Comparison of ENCODE assay signal across 27 mouse cellular contexts in the genomic region with DNA sequence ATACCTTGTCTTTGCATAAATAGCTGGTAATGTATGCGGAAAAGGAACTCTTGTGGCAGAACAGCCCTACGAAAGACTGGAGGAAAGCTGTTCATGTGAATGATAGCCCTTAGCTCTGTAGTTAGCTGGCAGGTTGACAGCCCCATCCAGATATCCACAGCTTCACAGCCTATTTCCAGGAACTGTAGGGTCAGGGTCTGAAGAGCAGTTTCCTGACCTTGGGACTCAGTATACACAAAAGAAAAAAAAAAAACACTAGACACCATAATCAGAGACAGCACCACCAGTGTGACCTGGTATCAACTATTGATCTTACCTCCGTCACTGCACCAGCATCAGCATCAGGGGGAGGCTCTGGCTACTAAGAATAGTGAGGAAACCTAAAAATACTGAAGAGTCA. TPM values are rescaled to one million over a fixed set of nuclear protein-coding genes. Genes with fewer than 3 reads are reported as not detected.
"Had no signal": no experiment of that assay in that cellular context is flagged by ENCODE, and none has a peak within 500 bp of the region (broad histone marks: within the 10 kb centered on the region; RNA-seq: fewer than 3 reads in every experiment).

No protein-coding gene starts in this region.

- H3K4me1 ChIP-seq: limb, embryonic 10.5 days; limb, embryonic 13.5 days had no signal

- ATAC-seq: intestine, embryonic 16.5 days had no signal

- H3K27ac ChIP-seq: limb, embryonic 10.5 days; limb, embryonic 13.5 days; liver, embryonic 14.5 days had no signal

- H3K4me2 ChIP-seq: limb, embryonic 13.5 days; midbrain, embryonic 11.5 days had no signal

- DNase-seq: kidney, adult 8-10 months; kidney, postnatal 14 days; kidney, postnatal 4 days; lung, adult 2 months; lung, postnatal 14 days; lung, postnatal 4 days; midbrain, embryonic 14.5 days; thymus, postnatal 25 days had no signal

- H3K27me3 ChIP-seq: limb, embryonic 13.5 days had no signal

- H3K4me3 ChIP-seq: limb, embryonic 10.5 days; limb, embryonic 13.5 days had no signal

- H3K9me3 ChIP-seq: limb, embryonic 10.5 days; limb, embryonic 13.5 days had no signal

- H3K36me3 ChIP-seq: limb, embryonic 10.5 days; limb, embryonic 13.5 days had no signal

- H3K9ac ChIP-seq: limb, embryonic 13.5 days; liver, embryonic 14.5 days had no signal

RNA-seq across cellular contexts. Expression of a gene that starts 3.3 kb away (rescaled TPM):
- total RNA-seq: layer of hippocampus, adult 18-20 months; layer of hippocampus, postnatal 25 days; left cerebral cortex, adult 18-20 months; left cerebral cortex, postnatal 25 days; megakaryocyte progenitor cell, adult 5-6 weeks; megakaryocyte-erythroid progenitor cell, adult 5-6 weeks; midbrain, postnatal 0 days had no signal
- polyA plus RNA-seq: kidney, embryonic 16.5 days; limb, embryonic 10.5 days; limb, embryonic 13.5 days; lung, embryonic 16.5 days; midbrain, embryonic 11.5 days; midbrain, embryonic 14.5 days; midbrain, postnatal 0 days; neural tube, embryonic 11.5 days; neural tube, embryonic 14.5 days; spleen, adult 2 months; stomach, embryonic 16.5 days; testis, adult 2 months had no signal

RNA-seq across cellular contexts. Expression of a gene that starts 54.2 kb away (rescaled TPM):
- total RNA-seq: megakaryocyte progenitor cell, adult 5-6 weeks; megakaryocyte-erythroid progenitor cell, adult 5-6 weeks had no signal
- polyA plus RNA-seq: spleen, adult 2 months had no signal
